Mouse (Mus musculus): ENCODE results near the gene Cpm. TPM values are rescaled to one million over a fixed set of nuclear protein-coding genes. Genes with fewer than 3 reads are reported as not detected.

Cpm gene
- polyA plus RNA-seq, 1 experiment from 2014 or later: 2.4 TPM

DNA sequence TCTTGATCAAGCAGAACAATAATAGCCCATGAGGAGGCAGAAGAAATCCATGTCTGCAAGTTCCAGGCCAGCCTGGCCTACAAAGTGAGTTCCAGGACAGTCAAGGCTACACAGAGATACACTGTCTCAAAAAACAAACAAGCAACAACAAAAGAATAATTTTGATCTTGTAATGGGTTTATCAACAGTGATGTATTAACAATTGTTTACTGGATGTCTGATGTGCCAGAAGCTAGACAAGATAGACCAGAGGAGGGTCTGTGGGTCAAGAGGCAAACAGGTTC is 35.6 kb downstream of the Cpm start:
- no peak overlapping the region for H3K4me3 ChIP-seq
- H3K9me3 ChIP-seq (replicated peaks): no peaks in the 10 kb centered on the region
- no peak overlapping the region for H3K27ac ChIP-seq
- H3K4me2 ChIP-seq: no peak overlapping the region
- H3K36me3 ChIP-seq: no peaks in the 10 kb centered on the region
- ATAC-seq (replicated peaks; ENCODE audit: insufficient number of reproducible peaks, insufficient read depth, low FRiP score, low read depth): no peak
- no peaks in the 10 kb centered on the region for H3K27me3 ChIP-seq
- H3K4me1 ChIP-seq (replicated peaks): peaks cover 5% of the 10 kb centered on the region
- H3K9ac ChIP-seq: no peak overlapping the region

DNA sequence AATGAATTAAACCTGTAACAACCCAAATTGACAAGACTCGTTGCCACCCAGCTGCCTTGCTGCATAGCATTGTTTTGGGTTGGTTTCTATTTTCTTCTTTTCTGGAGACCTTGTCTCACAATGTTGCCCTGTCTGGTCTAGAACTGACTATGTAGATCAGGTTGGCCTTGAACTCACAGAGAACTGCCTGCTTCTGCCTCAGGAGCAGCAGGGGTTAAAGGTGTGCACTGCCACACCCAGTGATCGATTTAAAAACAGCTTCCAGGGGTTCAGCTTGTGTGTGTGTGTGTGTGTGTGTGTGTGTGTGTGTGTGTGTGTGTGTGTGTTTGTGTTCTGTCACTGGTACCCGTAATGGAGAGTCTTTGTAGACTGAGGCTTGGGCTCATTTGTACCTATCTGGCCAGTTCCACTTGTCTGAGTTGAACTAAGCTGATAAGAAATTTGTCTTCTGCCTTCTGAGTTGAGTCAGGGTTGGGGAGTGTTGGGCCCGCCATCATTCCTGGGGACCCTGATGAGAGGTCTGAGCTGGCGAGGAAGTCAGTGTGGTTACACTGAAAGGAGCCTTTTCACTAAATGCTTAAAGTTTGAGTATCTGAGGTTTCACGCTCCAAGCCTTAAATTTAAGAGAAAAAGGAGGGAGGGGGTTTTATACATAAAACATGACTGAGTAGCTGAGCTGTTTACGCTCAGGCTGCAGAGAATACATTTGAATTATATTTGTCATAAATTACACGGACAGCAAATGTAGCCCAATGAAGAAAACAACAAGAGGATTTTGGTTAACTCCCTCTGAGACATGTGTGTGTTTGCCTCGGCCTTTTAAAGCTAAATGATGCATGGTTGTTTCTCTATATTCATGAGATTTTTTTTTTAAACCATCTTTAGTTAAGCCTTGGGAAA is 36.3 kb downstream of the Cpm start:
- WGBS: 77% methylated on average over 9 of the region's 9 CpGs
- no peak overlapping the region for H3K27ac ChIP-seq
- no peaks in the 10 kb centered on the region for H3K36me3 ChIP-seq
- H3K4me2 ChIP-seq: no peak overlapping the region
- H3K4me1 ChIP-seq (replicated peaks): peaks cover 5% of the 10 kb centered on the region
- no peaks in the 10 kb centered on the region for H3K27me3 ChIP-seq
- no peak overlapping the region for H3K9ac ChIP-seq
- no peak for ATAC-seq (replicated peaks; ENCODE audit: insufficient number of reproducible peaks, insufficient read depth, low FRiP score, low read depth)
- no peaks in the 10 kb centered on the region for H3K9me3 ChIP-seq (replicated peaks)
- H3K4me3 ChIP-seq: no peak overlapping the region

DNA sequence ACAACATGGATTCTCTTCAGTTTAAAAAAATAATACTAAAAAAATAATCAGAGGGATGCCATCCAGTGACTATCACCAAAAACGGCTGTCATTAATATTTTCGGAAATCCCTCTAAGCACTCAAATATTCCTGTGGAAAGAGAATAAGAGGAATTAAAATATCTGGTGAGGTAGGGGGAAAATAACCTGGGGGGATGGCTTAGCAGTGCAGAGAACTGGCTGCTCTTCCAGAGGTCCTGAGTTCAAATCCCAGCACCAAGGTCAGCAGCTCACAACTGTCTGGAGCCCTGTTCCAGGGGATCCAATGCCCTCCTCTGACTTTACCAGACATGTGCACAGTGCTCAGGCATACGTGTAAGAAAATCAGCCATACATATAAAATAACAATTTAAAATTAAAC is 37.1 kb downstream of the Cpm start:
- 87% methylated on average over 3 of the region's 3 CpGs for WGBS
- no peak for ATAC-seq (replicated peaks; ENCODE audit: insufficient number of reproducible peaks, insufficient read depth, low FRiP score, low read depth)
- H3K4me1 ChIP-seq (replicated peaks): peaks cover 5% of the 10 kb centered on the region

DNA sequence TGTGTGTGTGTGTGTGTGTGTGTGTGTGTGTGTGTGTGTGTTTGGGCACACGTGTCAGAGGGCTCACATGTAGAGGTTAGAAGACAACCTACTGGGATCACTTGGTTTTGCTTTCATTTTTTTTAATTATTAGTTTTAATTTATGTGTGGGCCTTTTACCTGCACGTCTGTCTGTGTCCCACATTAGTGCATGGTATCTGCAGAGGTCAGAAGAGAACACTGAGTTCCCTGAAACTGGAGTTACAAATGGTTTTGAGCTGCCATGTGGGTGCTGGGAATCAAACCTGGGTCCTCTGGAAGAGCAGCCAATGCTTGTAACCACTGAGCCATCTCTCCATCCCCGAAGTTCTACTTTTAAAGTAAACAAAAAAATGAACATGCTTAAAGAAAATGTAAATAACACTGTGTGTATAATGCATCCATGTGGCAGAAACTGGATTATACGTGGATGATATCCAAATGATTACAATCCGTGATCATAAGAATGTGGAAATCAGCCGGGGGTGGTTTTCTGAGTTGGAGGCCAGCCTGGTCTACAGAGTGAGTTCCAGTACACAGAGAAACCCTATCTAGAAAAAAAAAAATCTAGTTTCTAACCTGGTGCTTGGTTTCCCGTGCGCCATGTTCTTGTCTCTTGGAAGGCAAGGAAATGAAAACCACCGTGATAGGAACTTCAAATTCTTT is 37.8 kb downstream of the Cpm start:
- H3K4me1 ChIP-seq (replicated peaks): peaks cover 5% of the 10 kb centered on the region
- H3K27me3 ChIP-seq: no peaks in the 10 kb centered on the region
- 89% methylated on average over 9 of the region's 9 CpGs for WGBS
- H3K9me3 ChIP-seq (replicated peaks): no peaks in the 10 kb centered on the region
- H3K4me3 ChIP-seq: no peak overlapping the region
- ATAC-seq (replicated peaks; ENCODE audit: insufficient number of reproducible peaks, insufficient read depth, low FRiP score, low read depth): no peak
- H3K27ac ChIP-seq: no peak overlapping the region
- H3K4me2 ChIP-seq: no peak overlapping the region
- H3K36me3 ChIP-seq: no peaks in the 10 kb centered on the region
- H3K9ac ChIP-seq: no peak overlapping the region

More for the DNA sequence above, 37.1 kb downstream of the Cpm start:
- Histone ChIP-seq H3K4me3 (no peak overlapping the region), H3K9me3 (replicated peaks) (no peaks in the 10 kb centered on the region), H3K36me3 (no peaks in the 10 kb centered on the region), H3K4me2 (no peak overlapping the region), H3K27me3 (no peaks in the 10 kb centered on the region), H3K9ac (no peak overlapping the region), H3K27ac (no peak overlapping the region)

DNA sequence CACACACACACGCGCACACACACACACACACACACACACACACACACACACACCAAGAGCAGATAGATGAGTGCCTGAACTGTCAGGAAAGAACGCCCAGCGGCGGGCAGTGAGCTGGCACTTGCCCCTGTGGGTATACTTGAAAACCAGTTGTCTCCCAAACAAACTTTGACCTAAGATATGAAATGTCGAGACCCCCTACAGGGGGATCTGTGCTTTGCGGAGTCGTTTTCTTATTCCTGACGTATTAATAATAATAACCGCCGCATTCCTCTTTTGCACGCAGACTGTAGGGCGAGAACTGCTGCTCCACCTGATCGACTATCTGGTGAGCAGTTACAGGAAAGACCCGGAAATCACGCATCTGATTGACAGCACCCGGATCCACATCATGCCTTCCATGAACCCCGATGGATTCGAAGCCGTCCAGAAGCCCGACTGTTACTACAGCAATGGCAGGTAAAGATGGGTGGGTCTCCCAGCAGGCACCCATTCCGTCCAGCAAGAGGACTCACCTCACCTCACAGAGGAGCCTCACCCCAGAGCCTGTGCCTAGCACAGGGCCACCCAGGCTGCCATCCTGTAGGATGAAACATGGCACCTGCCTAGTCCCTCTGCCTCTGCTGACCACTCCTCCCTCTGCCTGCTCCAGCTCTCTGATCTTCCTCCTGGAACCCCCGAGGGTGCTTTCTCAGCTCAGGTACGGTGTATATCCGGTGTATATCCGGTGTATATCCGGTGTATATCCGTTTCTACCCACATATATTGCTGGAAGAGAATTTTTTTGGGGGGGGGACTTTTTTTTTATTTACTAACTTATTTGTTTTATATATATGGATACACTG is 38.6 kb downstream of the Cpm start:
- H3K27me3 ChIP-seq: no peaks in the 10 kb centered on the region
- H3K4me1 ChIP-seq (replicated peaks): peaks cover 5% of the 10 kb centered on the region
- 92% methylated on average over 28 of the region's 28 CpGs for WGBS
- no peak overlapping the region for H3K4me2 ChIP-seq
- no peak overlapping the region for H3K4me3 ChIP-seq
- no peak for ATAC-seq (replicated peaks; ENCODE audit: insufficient number of reproducible peaks, insufficient read depth, low FRiP score, low read depth)
- no peaks in the 10 kb centered on the region for H3K9me3 ChIP-seq (replicated peaks)
- no peak overlapping the region for H3K9ac ChIP-seq
- no peak overlapping the region for H3K27ac ChIP-seq
- H3K36me3 ChIP-seq: no peaks in the 10 kb centered on the region

DNA sequence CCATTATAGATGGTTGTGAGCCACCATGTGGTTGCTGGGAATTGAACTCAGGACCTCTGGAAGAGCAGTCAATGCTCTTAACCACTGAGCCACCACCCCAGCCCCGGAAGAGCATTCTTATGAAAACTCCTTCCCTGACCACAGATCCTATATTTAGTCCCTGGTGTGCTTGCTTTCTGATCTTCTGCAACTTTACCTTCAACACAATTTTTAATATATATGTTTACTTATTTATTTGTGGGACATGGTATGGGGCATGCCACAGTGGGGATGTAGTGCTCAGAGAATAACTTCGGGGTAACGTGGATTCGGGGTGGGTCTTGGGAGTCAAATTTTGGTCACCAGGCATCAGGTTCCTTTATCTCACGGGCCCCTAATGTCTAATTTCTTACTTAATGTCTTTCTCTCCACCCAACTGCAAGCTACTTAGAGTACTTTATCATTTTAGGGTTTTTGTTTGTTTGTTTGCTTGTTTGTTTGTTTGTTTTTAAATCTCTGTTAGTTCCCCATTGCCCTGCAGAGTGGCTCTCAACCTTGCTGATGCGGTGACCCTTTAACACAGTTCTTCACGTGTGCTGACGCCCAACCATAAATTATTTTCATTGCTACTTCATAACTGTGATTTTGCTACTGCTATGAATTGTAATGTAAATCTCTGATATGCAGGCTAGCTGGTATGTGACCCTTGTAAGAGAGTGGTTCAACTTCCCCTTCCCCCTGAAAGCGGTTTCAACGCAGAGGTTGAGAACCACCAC is 39.4 kb downstream of the Cpm start:
- Histone ChIP-seq H3K4me1 (replicated peaks) (peaks cover 5% of the 10 kb centered on the region), H3K4me2 (no peak overlapping the region), H3K27me3 (no peaks in the 10 kb centered on the region), H3K9me3 (replicated peaks) (no peaks in the 10 kb centered on the region), H3K36me3 (no peaks in the 10 kb centered on the region), H3K4me3 (no peak overlapping the region), H3K27ac (no peak overlapping the region), H3K9ac (no peak overlapping the region)
- WGBS: 82% methylated on average over 10 of the region's 10 CpGs
- no peak for ATAC-seq (replicated peaks; ENCODE audit: insufficient number of reproducible peaks, insufficient read depth, low FRiP score, low read depth)

DNA sequence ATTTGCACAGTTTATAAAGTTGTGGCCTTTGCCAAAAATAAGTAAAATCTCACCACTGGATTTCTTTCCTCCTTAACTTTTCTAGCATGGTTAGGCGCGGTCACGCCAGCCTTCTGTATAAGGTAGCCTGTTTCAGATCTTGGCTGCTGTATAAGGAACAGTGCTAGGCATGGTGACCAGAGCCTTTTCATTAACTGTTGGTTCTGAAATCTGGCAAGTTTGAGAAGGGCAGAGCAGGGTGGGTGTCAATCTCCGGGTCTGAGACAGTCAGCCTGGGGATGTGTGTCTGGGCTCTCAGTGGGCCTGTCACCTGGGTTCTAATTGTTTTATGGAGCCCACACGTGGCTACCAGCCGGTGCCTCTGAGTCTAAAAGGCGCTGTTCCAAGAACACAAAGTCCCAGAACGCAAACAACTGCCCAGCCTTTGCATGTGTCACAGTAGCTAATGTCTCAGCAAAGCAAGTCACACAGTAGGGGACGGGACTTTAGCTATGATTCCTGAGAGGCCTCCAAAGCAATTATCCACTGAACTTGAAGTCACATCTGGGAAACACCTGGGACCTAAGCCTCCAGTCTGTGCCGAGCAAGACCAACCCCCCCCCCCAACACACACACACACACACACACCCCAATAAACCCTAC is 40.3 kb downstream of the Cpm start:
- no peak overlapping the region for H3K9ac ChIP-seq
- ATAC-seq (replicated peaks; ENCODE audit: insufficient number of reproducible peaks, insufficient read depth, low FRiP score, low read depth): no peak
- H3K27ac ChIP-seq: no peak overlapping the region
- no peaks in the 10 kb centered on the region for H3K4me1 ChIP-seq (replicated peaks)
- no peaks in the 10 kb centered on the region for H3K27me3 ChIP-seq
- 62% methylated on average over 10 of the region's 10 CpGs for WGBS
- no peak overlapping the region for H3K4me3 ChIP-seq
- H3K36me3 ChIP-seq: no peaks in the 10 kb centered on the region
- no peak overlapping the region for H3K4me2 ChIP-seq
- H3K9me3 ChIP-seq (replicated peaks): no peaks in the 10 kb centered on the region

DNA sequence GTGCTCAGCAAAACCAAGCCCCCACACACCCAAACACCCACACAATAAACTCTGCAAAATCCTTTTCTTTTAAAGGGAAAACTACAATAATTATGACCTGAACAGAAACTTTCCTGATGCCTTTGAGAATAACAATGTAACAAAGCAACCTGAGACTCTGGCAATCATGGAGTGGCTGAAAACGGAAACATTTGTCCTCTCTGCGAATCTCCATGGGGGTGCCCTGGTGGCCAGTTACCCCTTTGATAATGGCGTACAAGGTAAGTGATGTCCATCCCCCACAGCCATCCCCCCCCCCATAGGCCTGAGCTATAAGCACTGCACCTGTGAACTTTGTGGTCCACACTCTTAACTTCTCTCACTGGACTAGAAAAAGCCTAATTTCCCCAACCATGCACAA is 40.8 kb downstream of the Cpm start:
- Histone ChIP-seq H3K27ac (no peak overlapping the region), H3K4me2 (no peak overlapping the region), H3K4me1 (replicated peaks) (no peaks in the 10 kb centered on the region), H3K36me3 (no peaks in the 10 kb centered on the region), H3K9ac (no peak overlapping the region), H3K27me3 (no peaks in the 10 kb centered on the region), H3K4me3 (no peak overlapping the region), H3K9me3 (replicated peaks) (no peaks in the 10 kb centered on the region)
- no peak for ATAC-seq (replicated peaks; ENCODE audit: insufficient number of reproducible peaks, insufficient read depth, low FRiP score, low read depth)
- WGBS: 86% methylated on average over 3 of the region's 3 CpGs

DNA sequence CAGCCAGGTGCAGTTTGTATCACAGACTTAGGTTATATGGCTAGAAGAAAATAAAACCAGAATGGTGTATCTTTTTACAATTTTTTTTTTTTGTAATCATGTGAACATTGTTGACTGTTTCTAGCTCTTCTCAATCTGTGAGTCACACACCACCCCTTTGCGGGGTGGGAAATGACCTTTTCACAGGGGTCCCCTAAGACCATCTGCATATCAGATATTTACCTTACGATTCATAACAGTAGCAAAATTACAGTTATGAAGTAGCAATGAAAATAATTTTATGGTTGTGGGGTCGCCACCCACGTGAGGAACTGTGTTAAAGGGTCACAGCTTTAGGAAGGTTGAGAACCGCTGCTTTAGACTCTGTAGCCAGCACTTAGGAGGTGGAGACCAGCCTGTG is 41.5 kb downstream of the Cpm start:
- Histone ChIP-seq H3K4me3 (no peak overlapping the region), H3K4me1 (replicated peaks) (peaks cover 4% of the 10 kb centered on the region; the same call in 1 of the 2 replicates), H3K36me3 (no peaks in the 10 kb centered on the region), H3K4me2 (no peak overlapping the region), H3K9ac (no peak overlapping the region), H3K9me3 (replicated peaks) (no peaks in the 10 kb centered on the region), H3K27ac (no peak overlapping the region), H3K27me3 (no peaks in the 10 kb centered on the region)
- WGBS: 81% methylated on average over 5 of the region's 5 CpGs
- ATAC-seq (replicated peaks; ENCODE audit: insufficient number of reproducible peaks, insufficient read depth, low FRiP score, low read depth): no peak

DNA sequence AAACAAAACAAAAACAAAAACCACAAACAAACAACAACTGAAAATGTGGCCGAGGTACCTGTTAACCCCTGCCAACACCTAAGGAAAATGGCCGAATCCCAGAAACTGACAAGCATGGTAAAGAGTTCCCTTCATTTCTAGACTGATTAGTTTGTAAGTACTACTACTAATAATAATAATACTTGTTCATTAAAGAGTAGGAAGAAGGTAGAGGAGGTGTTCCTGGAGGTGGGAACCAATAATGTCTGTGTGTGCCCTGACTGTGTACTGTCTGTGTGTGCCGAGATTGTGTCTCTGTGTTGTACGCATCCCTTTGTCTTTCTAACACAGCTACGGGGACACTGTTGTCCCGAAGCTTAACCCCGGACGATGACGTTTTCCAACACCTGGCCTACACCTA is 42.0 kb downstream of the Cpm start:
- Histone ChIP-seq H3K27ac (no peak overlapping the region), H3K9ac (no peak overlapping the region), H3K9me3 (replicated peaks) (no peaks in the 10 kb centered on the region), H3K36me3 (no peaks in the 10 kb centered on the region), H3K27me3 (no peaks in the 10 kb centered on the region), H3K4me3 (no peak overlapping the region), H3K4me1 (replicated peaks) (peaks cover 9% of the 10 kb centered on the region), H3K4me2 (no peak overlapping the region)
- ATAC-seq (replicated peaks; ENCODE audit: insufficient number of reproducible peaks, insufficient read depth, low FRiP score, low read depth): no peak
- 85% methylated on average over 9 of the region's 9 CpGs for WGBS
